Mouse (Mus musculus): Measurements from ENCODE around the gene Prr5. TPM values are rescaled to one million over a fixed set of nuclear protein-coding genes. Genes with fewer than 3 reads are reported as not detected.

The Prr5 gene
- polyA plus RNA-seq, 1 experiment from 2014 or later = 4.3 TPM

DNA sequence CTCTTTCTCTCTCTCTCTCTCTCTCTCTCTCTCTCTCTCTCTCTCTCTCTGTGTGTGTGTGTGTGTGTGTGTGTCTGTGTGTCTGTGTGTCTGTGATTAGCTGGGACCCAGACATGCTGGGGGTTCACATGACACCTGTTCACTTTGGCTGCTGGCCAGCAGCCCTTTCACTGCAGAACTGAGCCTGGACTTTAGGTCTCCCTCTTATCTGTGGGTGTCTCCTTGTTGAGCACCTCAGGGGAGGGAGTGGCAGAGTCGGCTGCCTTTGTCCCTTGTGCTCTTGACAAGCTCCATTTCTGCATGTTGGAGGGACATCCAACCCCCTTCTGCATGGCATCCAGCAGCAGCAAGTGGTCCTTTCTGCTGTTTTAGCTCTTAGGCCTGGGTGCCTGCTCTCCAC, 61.5 kb downstream of the Prr5 start:
- H3K4me3 ChIP-seq (ENCODE audit: low read depth, low read length) = no peak overlapping the region
- H3K36me3 ChIP-seq (replicated peaks; ENCODE audit: insufficient read depth, low read length) = no peaks in the 10 kb centered on the region
- H3K4me2 ChIP-seq (ENCODE audit: low read depth, low read length) = no peak overlapping the region
- no peak overlapping the region for H3K27ac ChIP-seq (ENCODE audit: low read depth)
- no peak for TF ChIP-seq EP300 (IDR thresholded peaks at IDR 0.05; ENCODE audit: low read depth)
- no peak for TF ChIP-seq CTCF (IDR thresholded peaks at IDR 0.05; ENCODE audit: low read depth)
- no peaks in the 10 kb centered on the region for H3K4me1 ChIP-seq (ENCODE audit: insufficient read depth)
- H3K27me3 ChIP-seq (ENCODE audit: insufficient read depth, low read length) = no peaks in the 10 kb centered on the region
- H3K9me3 ChIP-seq (ENCODE audit: low read length) = no peaks in the 10 kb centered on the region
- DNase-seq = no peak
- ATAC-seq = no peak
- WGBS (ENCODE audit: insufficient replicate concordance) = 29% methylated on average over 1 of the region's 1 CpGs
- H3K9ac ChIP-seq (replicated peaks) = no peak overlapping the region

DNA sequence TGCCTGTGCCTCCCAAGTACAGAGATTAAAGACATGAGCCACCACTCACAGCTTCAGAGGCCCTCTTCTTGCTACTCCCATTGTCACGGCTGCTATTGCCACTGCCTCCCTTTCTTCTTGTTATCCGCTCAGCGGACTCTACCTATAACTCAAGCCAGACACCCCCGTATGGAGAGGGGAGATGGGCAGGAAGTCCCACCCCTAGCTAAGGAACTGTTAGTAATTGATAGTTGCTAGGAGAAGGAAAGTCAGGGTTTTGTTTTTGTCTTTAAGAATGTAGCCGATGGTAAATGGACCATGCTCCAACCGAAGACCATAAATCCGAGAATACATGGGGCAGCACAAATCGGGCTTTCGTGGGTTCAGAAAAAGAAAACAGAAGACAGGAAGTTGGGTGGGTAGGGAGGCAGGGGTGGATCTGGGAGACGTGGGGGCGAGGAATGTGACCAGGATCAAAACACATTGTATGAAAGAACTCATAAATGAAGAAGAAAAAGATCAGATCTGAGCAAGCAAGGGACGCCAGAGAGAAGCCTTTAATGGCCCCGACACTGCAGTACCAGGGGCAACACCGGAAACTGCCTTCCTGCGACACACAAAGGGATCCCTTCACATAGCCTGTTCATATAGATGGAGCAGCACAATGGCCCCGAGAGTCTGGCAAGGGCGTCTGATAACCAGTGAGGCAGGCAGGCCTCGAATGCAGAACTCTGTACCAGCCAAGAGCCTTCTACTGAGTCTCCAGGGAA, 62.4 kb downstream of the Prr5 start:
- no peaks in the 10 kb centered on the region for H3K4me1 ChIP-seq (ENCODE audit: insufficient read depth)
- WGBS (ENCODE audit: insufficient replicate concordance) = 46% methylated on average over 18 of the region's 18 CpGs
- H3K9ac ChIP-seq (replicated peaks) = no peak overlapping the region
- no peaks in the 10 kb centered on the region for H3K9me3 ChIP-seq (ENCODE audit: low read length)
- no peak for ATAC-seq
- no peaks in the 10 kb centered on the region for H3K27me3 ChIP-seq (ENCODE audit: insufficient read depth, low read length)
- no peak overlapping the region for H3K4me3 ChIP-seq (ENCODE audit: low read depth, low read length)
- H3K4me2 ChIP-seq (ENCODE audit: low read depth, low read length) = no peak overlapping the region
- TF ChIP-seq EP300 (IDR thresholded peaks at IDR 0.05; ENCODE audit: low read depth) (no peak), CTCF (IDR thresholded peaks at IDR 0.05; ENCODE audit: low read depth) (no peak)
- no peak for DNase-seq
- no peaks in the 10 kb centered on the region for H3K36me3 ChIP-seq (replicated peaks; ENCODE audit: insufficient read depth, low read length)
- no peak overlapping the region for H3K27ac ChIP-seq (ENCODE audit: low read depth)

DNA sequence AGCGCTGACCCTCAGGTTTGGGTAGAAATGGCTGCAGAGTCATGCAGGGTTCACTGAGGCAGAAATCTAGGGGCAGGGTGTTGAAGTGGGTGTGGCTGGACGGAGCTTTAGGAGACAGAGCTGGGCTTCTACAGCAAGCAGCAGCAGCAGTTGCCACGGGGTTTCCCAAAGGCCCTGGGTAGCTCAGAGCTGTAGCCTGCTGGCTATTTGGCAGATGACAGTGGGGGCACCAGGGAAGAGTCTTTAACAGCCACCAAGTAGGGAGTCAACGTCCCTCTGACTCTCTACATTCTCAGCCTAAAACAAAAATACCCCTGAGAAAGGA, 63.0 kb downstream of the Prr5 start:
- Histone ChIP-seq H3K27ac (ENCODE audit: low read depth) (no peak overlapping the region), H3K4me2 (ENCODE audit: low read depth, low read length) (no peak overlapping the region), H3K4me1 (ENCODE audit: insufficient read depth) (no peaks in the 10 kb centered on the region), H3K9ac (replicated peaks) (no peak overlapping the region), H3K27me3 (ENCODE audit: insufficient read depth, low read length) (no peaks in the 10 kb centered on the region), H3K9me3 (ENCODE audit: low read length) (no peaks in the 10 kb centered on the region), H3K4me3 (ENCODE audit: low read depth, low read length) (no peak overlapping the region), H3K36me3 (replicated peaks; ENCODE audit: insufficient read depth, low read length) (no peaks in the 10 kb centered on the region)
- WGBS (ENCODE audit: insufficient replicate concordance) = 57% methylated on average over 4 of the region's 4 CpGs
- TF ChIP-seq EP300 (IDR thresholded peaks at IDR 0.05; ENCODE audit: low read depth) (no peak), CTCF (IDR thresholded peaks at IDR 0.05; ENCODE audit: low read depth) (no peak)
- ATAC-seq (no peak), DNase-seq (no peak)

DNA sequence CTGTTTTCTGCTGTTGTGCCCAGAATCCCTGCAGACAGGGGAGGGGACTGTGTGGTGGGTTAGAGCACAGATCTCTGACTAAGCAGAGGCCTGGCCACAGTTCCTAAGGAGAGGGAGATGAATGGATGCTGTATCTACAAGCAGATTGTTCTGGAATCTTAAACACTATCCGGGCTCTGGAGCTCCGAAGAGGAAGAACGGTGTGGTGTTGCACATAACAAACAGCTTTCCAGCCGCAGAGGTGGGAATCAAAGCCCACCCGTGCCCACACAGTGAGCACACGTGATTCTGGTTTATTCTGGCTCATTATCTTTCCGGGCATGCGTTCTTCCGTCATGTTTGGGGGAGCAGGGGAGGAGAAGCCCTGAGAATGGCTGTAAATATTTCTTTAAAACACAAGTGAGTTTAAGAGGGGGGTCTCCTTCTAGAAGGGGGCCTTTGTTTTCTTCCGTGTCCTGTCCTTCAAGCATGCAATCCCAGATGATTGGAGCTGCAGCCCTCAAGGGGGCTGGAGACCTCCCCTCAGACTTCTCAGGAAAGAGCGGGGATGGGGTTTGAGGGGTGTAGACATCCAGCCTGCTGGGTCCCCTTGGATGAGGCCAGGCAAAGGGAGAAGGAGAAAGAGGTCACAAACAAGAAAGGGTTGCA, 67.0 kb downstream of the Prr5 start:
- ATAC-seq (no peak), DNase-seq (no peak)
- Histone ChIP-seq H3K27me3 (ENCODE audit: insufficient read depth, low read length) (no peaks in the 10 kb centered on the region), H3K36me3 (replicated peaks; ENCODE audit: insufficient read depth, low read length) (no peaks in the 10 kb centered on the region), H3K9ac (replicated peaks) (no peak overlapping the region), H3K4me3 (ENCODE audit: low read depth, low read length) (no peak overlapping the region), H3K27ac (ENCODE audit: low read depth) (no peak overlapping the region), H3K4me1 (ENCODE audit: insufficient read depth) (no peaks in the 10 kb centered on the region), H3K9me3 (ENCODE audit: low read length) (no peaks in the 10 kb centered on the region), H3K4me2 (ENCODE audit: low read depth, low read length) (no peak overlapping the region)
- TF ChIP-seq EP300 (IDR thresholded peaks at IDR 0.05; ENCODE audit: low read depth) (no peak), CTCF (IDR thresholded peaks at IDR 0.05; ENCODE audit: low read depth) (no peak)
- 76% methylated on average over 11 of the region's 11 CpGs for WGBS (ENCODE audit: insufficient replicate concordance)

DNA sequence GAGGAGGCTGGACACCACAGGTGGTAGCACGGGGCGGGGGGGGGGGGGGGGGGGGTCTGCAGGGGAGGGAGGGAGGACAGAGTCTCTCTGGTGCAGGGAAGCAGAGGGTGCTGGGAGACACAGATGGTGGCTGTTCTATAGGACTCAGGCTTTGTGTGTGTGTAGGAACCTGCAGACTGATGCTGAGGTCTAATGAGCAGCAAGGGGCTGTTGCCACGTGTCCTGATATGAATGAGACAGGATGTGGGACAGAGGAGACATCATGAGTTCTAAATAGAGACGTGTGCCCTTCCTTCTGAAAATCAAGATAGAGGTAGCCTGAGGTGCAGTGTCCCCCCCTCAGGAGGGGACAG, 67.5 kb downstream of the Prr5 start:
- DNase-seq (no peak), ATAC-seq (no peak)
- 32% methylated on average over 2 of the region's 4 CpGs for WGBS (ENCODE audit: insufficient replicate concordance)
- H3K9ac ChIP-seq (replicated peaks) = no peak overlapping the region
- no peaks in the 10 kb centered on the region for H3K27me3 ChIP-seq (ENCODE audit: insufficient read depth, low read length)
- H3K36me3 ChIP-seq (replicated peaks; ENCODE audit: insufficient read depth, low read length) = no peaks in the 10 kb centered on the region
- no peak overlapping the region for H3K4me3 ChIP-seq (ENCODE audit: low read depth, low read length)
- H3K4me1 ChIP-seq (ENCODE audit: insufficient read depth) = no peaks in the 10 kb centered on the region
- TF ChIP-seq CTCF (IDR thresholded peaks at IDR 0.05; ENCODE audit: low read depth) (no peak), EP300 (IDR thresholded peaks at IDR 0.05; ENCODE audit: low read depth) (no peak)
- no peaks in the 10 kb centered on the region for H3K9me3 ChIP-seq (ENCODE audit: low read length)
- no peak overlapping the region for H3K4me2 ChIP-seq (ENCODE audit: low read depth, low read length)
- no peak overlapping the region for H3K27ac ChIP-seq (ENCODE audit: low read depth)

DNA sequence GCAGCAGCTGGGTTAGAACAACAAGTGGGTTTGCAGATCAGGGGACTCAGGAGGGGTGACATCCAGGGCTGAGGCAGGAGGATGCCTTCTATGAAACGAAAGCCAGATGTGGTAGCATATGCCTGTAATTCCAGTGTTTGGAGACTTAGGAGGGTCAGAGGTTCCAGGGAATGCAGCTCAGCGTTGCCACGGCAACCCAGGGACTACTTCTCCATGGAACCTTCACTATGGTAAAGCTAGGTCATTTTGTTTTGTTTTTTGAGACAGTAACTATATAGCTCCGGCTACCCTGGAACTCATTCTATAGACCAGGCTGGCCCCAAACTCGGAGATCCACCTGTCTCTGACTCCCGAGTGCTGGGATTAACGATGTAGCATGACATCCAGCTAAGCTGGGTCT, 68.8 kb downstream of the Prr5 start:
- H3K9ac ChIP-seq (replicated peaks) = no peak overlapping the region
- DNase-seq (no peak), ATAC-seq (no peak)
- no peak overlapping the region for H3K27ac ChIP-seq (ENCODE audit: low read depth)
- H3K4me2 ChIP-seq (ENCODE audit: low read depth, low read length) = no peak overlapping the region
- no peaks in the 10 kb centered on the region for H3K36me3 ChIP-seq (replicated peaks; ENCODE audit: insufficient read depth, low read length)
- 86% methylated on average over 7 of the region's 7 CpGs for WGBS (ENCODE audit: insufficient replicate concordance)
- no peaks in the 10 kb centered on the region for H3K27me3 ChIP-seq (ENCODE audit: insufficient read depth, low read length)
- H3K9me3 ChIP-seq (ENCODE audit: low read length) = no peaks in the 10 kb centered on the region
- no peaks in the 10 kb centered on the region for H3K4me1 ChIP-seq (ENCODE audit: insufficient read depth)
- no peak overlapping the region for H3K4me3 ChIP-seq (ENCODE audit: low read depth, low read length)
- TF ChIP-seq CTCF (IDR thresholded peaks at IDR 0.05; ENCODE audit: low read depth) (no peak), EP300 (IDR thresholded peaks at IDR 0.05; ENCODE audit: low read depth) (no peak)

All from liver, postnatal 0 days (tissue).